Mouse (Mus musculus) ES-E14 (cell line): ENCODE measurements around the gene Anks1b.

Source experiments
- MAFK ChIP-seq: IDR thresholded peaks from 2 replicates; pipeline ENCODE4 v1.6.1; 2014; ENCODE audit warnings: mild to moderate bottlenecking, low read depth, low read length, inconsistent platforms; ENCODE audit not compliant: insufficient read depth
- ZC3H11A ChIP-seq: IDR thresholded peaks from 2 replicates; pipeline ENCODE4 v1.6.1; 2012; ENCODE audit warnings: low read depth, mild to moderate bottlenecking, inconsistent platforms, low read length, borderline replicate concordance

DNA sequence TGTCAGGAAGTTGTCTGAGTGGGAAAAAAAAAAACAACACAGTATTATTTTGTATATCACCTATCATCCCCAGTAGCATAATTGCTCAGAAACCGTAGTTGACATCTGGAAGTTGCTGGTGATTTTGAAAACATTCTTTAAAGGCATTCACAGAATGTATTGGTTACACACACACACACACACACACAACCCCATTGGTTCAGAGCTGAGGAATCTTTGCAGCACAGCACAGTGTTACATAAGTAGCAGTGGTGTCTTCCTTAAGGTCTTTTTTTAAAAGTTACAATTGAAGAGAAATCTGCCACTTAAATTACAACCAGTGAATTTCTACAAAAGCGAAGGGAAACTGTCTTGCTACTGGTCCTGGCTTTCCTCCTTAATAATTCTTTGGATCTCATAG is 969.1 kb downstream of the Anks1b start:
- TF ChIP-seq ZC3H11A (no peak), MAFK (no peak)
